Mouse (Mus musculus): Measurements from ENCODE around the gene Hist3h2ba. TPM values are rescaled to one million over a fixed set of nuclear protein-coding genes. Genes with fewer than 3 reads are reported as not detected.
A peak's percentile ranks its signal among the peaks of the same experiment; 100 is the strongest.
"Not testable (repeated sequence)": the region's sequence is repeated elsewhere in the genome, so short reads cannot be mapped to it uniquely, and the experiment has no call there.

The Hist3h2ba gene
- polyA plus RNA-seq, 1 experiment from 2014 or later = 45.8 TPM

DNA sequence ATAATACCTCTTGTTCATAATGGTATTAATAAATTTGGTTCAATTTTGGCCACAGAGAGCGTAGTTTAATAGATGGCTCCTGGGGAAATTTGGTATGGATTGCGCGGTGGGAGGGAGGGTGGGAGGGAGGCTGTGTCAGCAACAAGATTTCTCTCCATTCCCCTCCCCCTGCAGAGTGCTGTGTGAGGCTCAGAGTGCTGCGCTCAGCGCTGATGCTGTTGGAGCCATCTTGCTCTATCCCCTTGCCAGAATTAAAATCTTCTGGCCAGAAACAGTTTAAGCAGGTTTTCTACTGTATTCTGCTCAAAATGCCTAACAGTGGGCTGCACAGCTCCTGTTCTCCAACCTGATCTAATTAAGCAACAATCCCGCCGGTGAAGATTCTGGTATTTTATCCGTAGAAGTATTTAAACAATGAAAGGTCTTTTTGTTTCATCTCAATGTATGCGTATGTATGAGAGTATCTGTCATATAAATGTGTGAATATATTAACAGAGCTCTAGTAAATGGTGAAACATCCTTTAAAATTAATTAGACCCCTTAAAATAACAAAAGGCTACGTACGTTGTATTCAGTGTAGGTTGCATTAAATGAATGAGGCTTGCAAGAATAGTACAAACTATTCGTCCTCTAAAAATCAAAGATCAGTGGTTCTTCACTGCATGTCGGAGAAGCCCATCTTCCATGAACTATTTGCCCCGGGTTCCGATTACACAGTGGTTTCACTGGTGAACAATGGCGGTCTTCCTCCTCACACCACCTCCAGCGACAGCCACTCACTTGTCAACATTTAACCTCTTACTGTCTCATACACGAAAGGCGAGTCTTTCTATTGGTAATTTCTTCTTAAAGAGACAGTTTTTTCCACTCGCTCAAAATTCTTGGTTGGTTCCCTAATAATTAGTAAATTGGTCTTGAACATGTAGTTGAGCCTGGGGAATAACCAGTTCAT lies 1.0 kb downstream of the Hist3h2ba start:
- WGBS = 9% methylated on average over 20 of the region's 20 CpGs
- DNase-seq (ENCODE audit: low spot score) (peak; percentile 72), ATAC-seq (replicated peaks; ENCODE audit: low FRiP score, low read depth) (no peak)
- Histone ChIP-seq H3K9ac (ENCODE audit: low read depth, low read length) (peak overlapping the region; percentile 47; the same call in 1 of the 2 replicates), H3K4me1 (replicated peaks; ENCODE audit: insufficient read depth, low read length) (0 out of 2 replicates have a peak, but pooled peaks cover 3% of the 10 kb centered on the region), H3K27me3 (ENCODE audit: insufficient read depth, low read length) (no peaks in the 10 kb centered on the region; the same call in 1 of the 2 replicates), H3K4me3 (replicated peaks; ENCODE audit: low read depth, low read length) (peak overlapping the region; percentile 38), H3K4me2 (ENCODE audit: low read length) (peak overlapping the region; percentile 63), H3K36me3 (ENCODE audit: insufficient read depth, low read length) (no peaks in the 10 kb centered on the region), H3K9me3 (replicated peaks; ENCODE audit: low read length) (no peaks in the 10 kb centered on the region), H3K27ac (peak overlapping the region; percentile 61)
- TF ChIP-seq CTCF (IDR thresholded peaks at IDR 0.05; ENCODE audit: low read depth) = no peak

GRCm38 (mm10) chr11:58951210-58951609 lies 2.5 kb downstream of the Hist3h2ba start:
- WGBS = 62% methylated on average over 5 of the region's 5 CpGs
- no peak overlapping the region for H3K4me2 ChIP-seq (ENCODE audit: low read length)
- no peak for DNase-seq (ENCODE audit: low spot score)

GRCm38 (mm10) chr11:58953351-58954169 lies 4.8 kb downstream of the Hist3h2ba start:
- H3K27me3 ChIP-seq (ENCODE audit: insufficient read depth, low read length) = no peaks in the 10 kb centered on the region; the same call in 1 of the 2 replicates
- peak overlapping the region; percentile 56 for H3K9ac ChIP-seq (ENCODE audit: low read depth, low read length)
- peak overlapping the region; percentile 97 for H3K27ac ChIP-seq
- peak; percentile 29 for ATAC-seq (replicated peaks; ENCODE audit: low FRiP score, low read depth)
- peak overlapping the region; percentile 76 for H3K4me3 ChIP-seq (replicated peaks; ENCODE audit: low read depth, low read length)
- H3K9me3 ChIP-seq (replicated peaks; ENCODE audit: low read length) = no peaks in the 10 kb centered on the region
- no peak for TF ChIP-seq CTCF (IDR thresholded peaks at IDR 0.05; ENCODE audit: low read depth)
- 1% methylated on average over 33 of the region's 33 CpGs for WGBS
- peaks cover 10% of the 10 kb centered on the region; the same call in 1 of the 2 replicates for H3K4me1 ChIP-seq (replicated peaks; ENCODE audit: insufficient read depth, low read length)
- H3K4me2 ChIP-seq (ENCODE audit: low read length) = peak overlapping the region; percentile 66
- DNase-seq (ENCODE audit: low spot score) = peak; percentile 44
- no peaks in the 10 kb centered on the region for H3K36me3 ChIP-seq (ENCODE audit: insufficient read depth, low read length)

More at GRCm38 (mm10) chr11:58951210-58951609, 2.5 kb downstream of the Hist3h2ba start:
- no peak overlapping the region for H3K27ac ChIP-seq
- H3K9ac ChIP-seq (ENCODE audit: low read depth, low read length) = no peak overlapping the region
- H3K4me1 ChIP-seq (replicated peaks; ENCODE audit: insufficient read depth, low read length) = 0 out of 2 replicates have a peak, but pooled peaks cover 3% of the 10 kb centered on the region
- no peak for ATAC-seq (replicated peaks; ENCODE audit: low FRiP score, low read depth)
- TF ChIP-seq CTCF (IDR thresholded peaks at IDR 0.05; ENCODE audit: low read depth) = no peak
- no peaks in the 10 kb centered on the region for H3K9me3 ChIP-seq (replicated peaks; ENCODE audit: low read length)
- H3K27me3 ChIP-seq (ENCODE audit: insufficient read depth, low read length) = no peaks in the 10 kb centered on the region; the same call in 1 of the 2 replicates
- no peaks in the 10 kb centered on the region for H3K36me3 ChIP-seq (ENCODE audit: insufficient read depth, low read length)
- H3K4me3 ChIP-seq (replicated peaks; ENCODE audit: low read depth, low read length) = no peak overlapping the region

- not testable (repeated sequence) for H3K36me3 ChIP-seq (ENCODE audit: insufficient read depth, low read length); H3K27me3 ChIP-seq (ENCODE audit: insufficient read depth, low read length); H3K9me3 ChIP-seq (replicated peaks; ENCODE audit: low read length); DNase-seq (ENCODE audit: low spot score)
- H3K9ac ChIP-seq (ENCODE audit: low read depth, low read length) = peak overlapping the region; percentile 56; the same call in 1 of the 2 replicates
- H3K4me3 ChIP-seq (replicated peaks; ENCODE audit: low read depth, low read length) = peak overlapping the region; percentile 76
- H3K4me2 ChIP-seq (ENCODE audit: low read length) = peak overlapping the region; percentile 66
- WGBS = 0% methylated on average over 11 of the region's 17 CpGs
- peaks cover 10% of the 10 kb centered on the region; the same call in 1 of the 2 replicates for H3K4me1 ChIP-seq (replicated peaks; ENCODE audit: insufficient read depth, low read length)
- ATAC-seq (replicated peaks; ENCODE audit: low FRiP score, low read depth) = peak; percentile 15; the same call in 1 of the 2 replicates
- H3K27ac ChIP-seq = peak overlapping the region; percentile 97
Measured at GRCm38 (mm10) chr11:58954170-58954419, 5.4 kb downstream of the Hist3h2ba start.

DNA sequence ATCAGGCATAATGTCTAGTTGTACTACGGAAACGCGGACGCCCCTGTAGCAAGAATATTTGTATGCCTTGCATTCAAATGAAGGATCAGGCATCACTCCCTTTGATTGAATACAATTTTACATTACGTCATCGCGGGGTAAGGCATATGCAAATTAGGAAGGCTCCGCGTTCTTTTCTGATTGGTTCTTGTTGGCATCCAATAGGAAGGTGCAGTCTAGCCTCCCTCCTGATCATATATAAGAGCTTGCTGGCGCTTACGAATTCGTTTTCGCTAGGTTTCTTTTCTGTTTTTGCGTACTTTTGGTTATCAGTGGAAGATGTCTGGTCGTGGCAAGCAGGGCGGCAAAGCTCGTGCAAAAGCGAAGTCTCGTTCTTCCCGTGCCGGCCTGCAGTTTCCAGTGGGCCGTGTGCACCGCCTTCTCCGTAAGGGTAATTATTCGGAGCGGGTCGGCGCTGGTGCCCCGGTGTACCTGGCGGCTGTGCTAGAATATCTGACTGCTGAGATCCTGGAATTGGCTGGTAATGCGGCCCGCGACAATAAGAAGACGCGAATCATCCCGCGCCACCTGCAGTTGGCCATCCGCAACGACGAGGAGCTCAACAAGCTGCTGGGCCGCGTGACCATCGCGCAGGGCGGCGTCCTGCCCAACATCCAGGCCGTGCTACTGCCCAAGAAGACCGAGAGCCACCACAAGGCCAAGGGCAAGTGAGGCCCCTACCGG lies 5.9 kb downstream of the Hist3h2ba start, which contains the start of the genes Hist3h2a and Trim17:
Gene Hist3h2a, plus strand, starts transcription at position 266 of the 723 bp plus-strand sequence.
Gene Trim17, plus strand, starts transcription at position 266 of the 723 bp plus-strand sequence.
- no peaks in the 10 kb centered on the region for H3K9me3 ChIP-seq (replicated peaks; ENCODE audit: low read length)
- no peaks in the 10 kb centered on the region for H3K36me3 ChIP-seq (ENCODE audit: insufficient read depth, low read length)
- DNase-seq (ENCODE audit: low spot score) = peak; percentile 99
- ATAC-seq (replicated peaks; ENCODE audit: low FRiP score, low read depth) = peak; percentile 92
- TF ChIP-seq CTCF (IDR thresholded peaks at IDR 0.05; ENCODE audit: low read depth) = peak; percentile 66
- H3K9ac ChIP-seq (ENCODE audit: low read depth, low read length) = peak within 1 kb of the TSS; percentile 87
- H3K4me1 ChIP-seq (replicated peaks; ENCODE audit: insufficient read depth, low read length) = peaks cover 10% of the 10 kb centered on the region; the same call in 1 of the 2 replicates
- no peaks in the 10 kb centered on the region; the same call in 1 of the 2 replicates for H3K27me3 ChIP-seq (ENCODE audit: insufficient read depth, low read length)
- peak within 1 kb of the TSS; percentile 66 for H3K4me2 ChIP-seq (ENCODE audit: low read length)
- H3K4me3 ChIP-seq (replicated peaks; ENCODE audit: low read depth, low read length) = peak within 1 kb of the TSS; percentile 76
- peak within 1 kb of the TSS; percentile 97 for H3K27ac ChIP-seq
- WGBS = under 1% methylated on average over 49 of the region's 49 CpGs

Measured in kidney, postnatal 0 days (tissue).